Mouse (Mus musculus) frontal cortex, adult (tissue): ENCODE results near the gene Mllt10.
A peak's percentile ranks its signal among the peaks of the same experiment; 100 is the strongest.

ENCODE experiments used
- ATAC-seq: cut with Nextera tagmentation; 2 replicates; pipeline ENCODE4 v1.9.2; 2017; ENCODE audit warnings: mild to moderate bottlenecking, moderate library complexity, mixed read lengths; ENCODE audit not compliant: low TSS enrichment

Mllt10 gene

DNA sequence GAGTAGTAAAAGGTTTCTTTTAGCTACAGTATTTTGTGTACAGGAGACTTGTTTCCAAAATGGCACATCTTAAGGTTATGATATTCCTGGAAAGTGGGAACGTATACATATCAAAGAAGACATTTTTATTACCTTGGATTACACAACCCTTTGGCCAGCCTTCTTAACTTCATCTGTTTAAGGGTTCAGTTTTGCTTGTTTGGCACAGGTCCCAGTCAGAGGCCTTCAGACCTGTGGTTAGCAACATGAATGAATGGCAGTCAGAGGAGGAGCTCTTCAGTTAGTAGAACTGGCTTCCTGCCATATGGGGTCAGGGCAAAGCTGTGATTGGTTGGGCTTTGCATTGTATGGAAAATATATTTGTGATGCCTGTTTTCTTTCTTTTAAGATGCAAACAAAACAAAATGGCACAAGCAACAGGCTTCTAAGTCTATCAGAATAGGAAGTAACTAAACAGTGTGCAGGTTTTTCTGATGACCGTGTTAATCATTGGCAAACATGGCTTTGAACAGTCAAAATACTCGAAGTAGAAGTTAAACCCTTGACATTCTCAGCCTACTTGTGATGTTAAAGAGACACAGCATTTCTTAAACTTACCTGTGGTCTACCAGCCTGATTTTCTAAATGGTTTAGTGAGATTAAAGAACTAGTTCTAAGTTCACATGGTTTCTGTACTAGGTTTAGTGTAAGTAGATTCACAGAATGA, 140.8 kb downstream of the Mllt10 start:
- no peak for ATAC-seq

DNA sequence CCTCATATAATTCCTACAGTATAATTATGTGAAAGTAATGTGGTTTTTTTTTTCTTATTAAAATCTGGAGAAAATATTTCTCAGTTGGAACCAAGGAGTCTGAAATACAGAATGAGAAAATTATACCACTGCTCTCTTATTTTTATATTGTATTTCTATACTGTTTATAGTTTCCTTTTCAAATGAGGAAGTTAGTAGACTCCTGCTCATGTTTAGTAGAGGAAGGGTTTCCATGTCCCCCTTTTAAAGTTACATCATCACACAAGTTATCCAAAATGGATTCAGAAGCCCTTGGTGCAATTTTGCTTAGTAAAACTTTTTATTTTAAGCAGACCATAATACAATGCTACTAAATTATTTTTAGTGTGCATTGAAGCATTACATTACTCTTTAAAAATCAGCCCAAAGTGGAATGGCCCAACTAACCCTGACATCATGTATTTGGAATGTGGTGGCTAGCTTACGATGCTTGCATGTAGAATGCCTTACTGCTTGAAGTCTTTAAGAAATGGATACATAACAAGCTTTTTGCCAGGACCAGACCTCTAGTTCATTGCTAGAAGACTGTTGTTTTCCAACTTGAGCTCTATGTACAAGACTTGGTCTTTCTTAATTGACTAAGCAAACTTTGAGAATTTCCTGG, 146.9 kb downstream of the Mllt10 start:
- no peak for ATAC-seq

DNA sequence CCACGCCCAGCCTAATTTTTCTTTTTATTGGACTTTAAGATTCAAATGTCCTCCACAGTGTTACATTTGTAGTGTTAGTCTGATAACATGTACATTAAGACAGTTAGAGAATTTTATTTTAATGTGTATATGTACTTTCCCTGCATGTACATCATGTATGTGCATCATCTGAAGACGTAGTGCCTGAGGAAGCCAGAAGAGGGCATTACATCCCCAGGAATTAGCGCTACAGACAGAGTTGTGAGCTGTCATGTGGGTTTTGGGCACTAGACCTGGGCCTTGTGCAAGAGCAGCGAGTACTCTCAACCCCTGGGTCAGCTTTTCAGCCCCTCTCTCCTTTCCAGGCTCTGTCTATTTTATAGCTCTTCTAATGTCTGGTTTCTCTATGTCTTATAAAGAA, 147.9 kb downstream of the Mllt10 start:
- no peak for ATAC-seq

DNA sequence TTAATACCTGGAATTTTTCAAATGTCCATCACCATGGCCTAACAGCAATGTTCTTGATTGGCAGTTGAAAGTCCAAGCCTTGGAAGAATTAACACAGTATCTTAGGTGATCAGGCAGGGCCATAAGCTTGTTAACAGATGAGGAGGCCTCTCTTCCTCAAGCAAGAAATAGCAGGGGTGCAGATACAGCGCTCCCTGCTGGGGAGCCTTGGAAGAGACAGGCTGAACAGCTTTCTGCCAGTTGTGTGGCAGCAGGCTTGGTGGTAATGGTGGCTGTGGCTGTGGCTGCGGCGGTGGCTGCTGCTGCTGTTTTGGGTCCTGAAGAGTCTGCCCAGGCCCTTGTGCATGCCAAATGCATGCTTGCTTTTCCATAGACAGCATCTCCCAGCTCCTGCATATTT, 150.1 kb downstream of the Mllt10 start:
- ATAC-seq, result no peak

DNA sequence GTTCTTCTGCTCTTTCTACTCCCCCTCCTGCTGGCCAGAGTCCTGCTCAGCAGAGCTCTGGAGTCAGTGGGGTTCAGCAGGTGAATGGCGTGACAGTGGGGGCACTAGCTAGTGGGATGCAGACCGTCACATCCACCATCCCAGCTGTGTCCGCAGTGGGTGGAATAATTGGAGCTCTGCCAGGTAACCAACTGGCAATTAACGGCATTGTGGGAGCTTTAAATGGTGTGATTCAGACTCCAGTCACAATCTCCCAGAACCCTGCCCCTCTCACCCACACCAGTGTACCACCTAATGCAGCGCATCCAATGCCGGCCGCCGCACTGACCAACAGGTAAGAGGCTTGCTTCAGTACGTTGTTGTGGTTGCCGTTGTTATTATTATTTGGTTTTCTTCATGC, 151.8 kb downstream of the Mllt10 start:
- no peak for ATAC-seq

DNA sequence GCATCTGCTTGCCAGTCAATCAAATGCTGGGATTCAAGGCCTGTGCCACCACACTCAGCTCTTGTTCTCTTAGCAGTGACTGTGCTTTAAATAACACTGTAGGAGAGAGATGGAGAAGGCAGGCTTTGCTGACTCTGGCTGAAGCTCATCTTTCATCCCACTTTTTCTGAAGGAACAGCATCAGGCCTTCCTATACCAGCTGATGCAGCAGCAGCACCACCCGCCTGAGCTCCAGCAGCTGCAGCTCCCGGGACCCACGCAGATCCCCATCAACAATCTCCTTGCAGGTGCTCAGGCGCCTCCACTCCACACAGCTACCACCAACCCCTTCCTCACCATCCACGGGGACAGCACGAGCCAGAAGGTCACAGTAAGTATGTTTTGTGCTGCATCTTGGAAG, 153.5 kb downstream of the Mllt10 start:
- peak; percentile 89 for ATAC-seq

DNA sequence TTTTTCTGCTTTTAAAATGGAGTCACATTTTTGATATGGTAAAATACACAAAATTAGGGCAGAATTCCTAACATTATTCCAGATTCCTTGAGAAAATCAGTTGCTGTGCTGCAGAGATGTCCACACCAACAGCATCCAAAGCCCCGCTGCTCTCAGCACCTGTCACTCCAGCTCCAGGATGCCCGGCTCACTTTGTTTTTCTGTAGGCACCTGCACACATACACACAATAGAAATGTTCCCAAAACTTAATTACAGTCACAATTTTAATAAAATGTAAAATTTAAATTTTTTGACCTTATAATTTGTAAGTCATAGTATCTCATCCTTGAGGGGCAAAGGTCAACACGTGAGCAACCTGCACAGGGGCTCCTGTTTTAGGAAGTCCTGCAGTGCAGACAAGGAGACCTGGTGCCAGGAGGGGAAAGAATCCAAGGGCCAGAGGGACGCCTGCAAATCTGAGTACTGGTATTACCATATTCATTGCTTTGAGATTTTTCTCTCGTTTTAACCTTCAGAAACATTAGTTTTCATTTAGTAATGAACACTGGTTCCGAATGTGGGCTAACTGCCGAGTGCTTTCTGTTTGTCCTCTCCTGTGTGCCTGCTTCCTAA, 154.3 kb downstream of the Mllt10 start:
- ATAC-seq, result no peak

DNA sequence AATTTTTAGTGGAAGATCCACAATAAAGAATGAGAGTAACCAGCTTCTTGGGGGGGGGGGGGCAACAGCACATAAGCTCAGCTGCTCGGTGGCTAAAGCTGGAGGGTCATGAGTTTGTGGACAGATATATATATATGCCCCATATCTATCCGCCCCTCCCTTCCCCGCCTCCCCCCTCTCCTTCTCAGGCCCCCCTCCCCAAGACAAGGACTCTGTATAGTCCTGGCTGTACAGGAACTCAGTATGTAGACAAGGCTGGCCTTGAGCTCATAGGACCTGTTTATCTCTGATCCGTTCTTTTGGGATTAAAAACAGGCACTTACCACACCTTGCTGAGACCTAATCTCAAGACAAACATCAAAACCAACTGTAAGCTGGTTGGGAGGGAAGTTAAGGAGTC, 154.9 kb downstream of the Mllt10 start:
- no peak for ATAC-seq

DNA sequence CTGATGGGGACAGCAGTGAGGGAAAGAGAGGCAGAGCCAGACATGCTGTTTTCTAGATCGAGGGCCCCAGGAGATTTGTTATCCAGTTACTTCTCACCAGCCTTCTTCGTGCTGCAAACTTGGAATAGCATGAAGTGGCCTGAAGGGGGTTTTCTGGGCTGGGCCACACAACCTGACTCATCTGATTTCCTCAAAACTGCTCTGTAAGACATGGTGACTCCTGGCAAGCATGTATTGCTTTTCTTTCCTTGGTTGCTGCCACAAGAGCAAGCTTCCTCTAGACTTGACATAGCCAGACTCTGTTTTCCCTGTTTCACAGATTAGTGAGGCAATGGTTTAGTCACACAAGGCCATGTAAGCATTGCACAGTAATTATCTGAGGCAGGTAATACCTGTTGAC, 159.0 kb downstream of the Mllt10 start:
- no peak for ATAC-seq

DNA sequence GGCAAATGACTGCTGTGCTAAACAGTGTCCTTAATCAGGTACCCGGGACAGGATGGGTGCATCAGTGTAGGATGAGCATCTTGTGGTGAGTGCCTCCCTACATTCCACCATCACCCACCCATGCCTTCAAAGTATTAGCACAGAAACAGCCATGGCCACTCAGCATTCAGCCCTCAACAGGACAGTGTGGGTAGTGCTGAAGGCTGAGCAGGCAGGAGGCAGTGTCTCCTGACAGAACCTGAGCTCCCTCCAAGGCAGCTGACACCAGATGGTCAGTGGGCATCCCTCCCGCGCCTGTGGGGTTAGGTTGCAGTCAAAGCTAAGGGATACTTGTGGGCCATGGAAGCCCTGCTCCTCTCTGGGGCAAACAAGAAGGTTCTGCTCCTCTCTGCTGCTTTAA, 162.8 kb downstream of the Mllt10 start:
- ATAC-seq, result peak; percentile 73

DNA sequence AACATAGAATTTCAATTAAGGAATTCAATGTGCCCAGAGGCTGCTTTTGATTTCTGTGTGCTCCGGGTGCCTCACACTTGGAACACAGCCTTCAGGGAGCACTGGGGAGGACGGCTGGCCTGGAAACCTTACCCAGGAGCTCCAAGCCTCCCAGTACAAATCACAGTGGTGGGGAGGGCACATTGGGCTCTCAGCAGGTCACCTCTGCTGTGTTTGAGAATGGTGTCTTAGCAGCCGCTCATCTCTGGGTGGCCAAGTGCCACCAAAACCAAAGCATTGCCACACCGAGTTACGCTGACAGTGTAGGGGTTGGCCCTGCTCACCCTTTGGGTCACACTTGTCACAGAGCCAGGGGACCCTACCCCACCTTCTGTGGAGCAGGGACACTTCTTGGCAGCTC, 163.5 kb downstream of the Mllt10 start:
- no peak for ATAC-seq

DNA sequence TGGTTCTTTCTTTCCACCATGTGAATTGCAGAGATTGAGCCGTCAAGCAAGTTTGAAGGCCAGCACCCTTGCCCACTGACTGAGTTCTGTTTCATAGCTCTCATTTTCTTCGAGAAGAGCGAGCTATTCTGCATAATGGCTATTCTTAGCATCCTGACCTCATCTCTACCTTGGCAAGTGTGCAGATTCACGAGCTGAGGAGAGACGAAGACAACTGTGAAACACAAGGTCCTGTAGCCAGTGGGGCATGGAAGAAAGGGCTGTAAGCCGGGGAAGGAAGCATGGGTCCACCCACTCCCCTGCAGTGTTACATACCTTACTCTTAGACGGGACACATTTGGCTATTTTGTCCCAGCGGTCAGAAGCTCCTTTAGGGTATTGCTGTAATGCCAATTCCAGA, 164.1 kb downstream of the Mllt10 start:
- ATAC-seq, result peak; percentile 28; the same call in 1 of the 2 replicates

DNA sequence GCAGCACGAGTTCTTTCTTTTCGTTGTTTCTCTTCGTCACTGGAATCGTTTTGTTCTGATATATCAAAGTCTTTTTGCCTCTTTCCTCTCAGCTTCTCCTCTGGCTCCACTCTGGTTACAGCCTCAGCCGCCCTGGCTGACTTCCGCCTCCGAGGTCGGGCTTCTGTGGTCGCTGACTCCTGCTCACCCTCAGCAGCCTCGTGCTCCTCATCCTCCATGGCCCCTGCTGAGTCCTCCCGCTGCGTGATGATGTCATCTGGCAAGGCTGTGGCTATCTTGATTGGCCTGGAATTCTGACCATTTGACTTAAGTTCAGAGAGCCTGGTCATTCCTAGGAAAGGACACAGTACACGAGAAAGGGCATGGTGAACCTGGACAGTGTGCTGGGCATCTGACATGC, 164.5 kb downstream of the Mllt10 start:
- no peak for ATAC-seq

DNA sequence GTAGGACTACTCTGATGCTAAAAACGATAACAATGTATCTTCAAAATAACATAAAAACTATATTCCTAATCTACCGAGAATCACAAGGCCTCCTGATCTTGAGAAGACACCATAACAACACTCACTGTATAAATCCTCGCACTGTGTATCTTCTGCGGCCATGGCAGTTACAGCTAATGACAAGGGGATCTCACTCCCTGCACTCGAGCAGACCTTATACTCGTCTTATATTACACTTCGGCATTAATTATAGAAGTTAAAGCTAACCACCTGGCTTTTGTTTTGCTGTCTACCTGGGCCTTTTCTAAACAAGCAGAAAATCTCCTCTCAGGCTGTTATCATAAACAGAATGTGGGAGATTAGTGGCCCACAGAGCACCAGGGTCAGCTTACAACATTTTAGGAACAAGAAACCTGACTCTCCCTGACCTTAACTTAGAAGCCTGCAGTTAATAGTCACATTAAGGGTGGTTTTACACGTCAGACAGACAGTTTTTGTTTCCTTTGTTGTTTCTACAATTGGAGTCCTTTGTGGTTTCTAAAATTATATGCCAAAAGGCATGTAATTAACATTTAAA, 173.5 kb downstream of the Mllt10 start:
- ATAC-seq, result no peak

DNA sequence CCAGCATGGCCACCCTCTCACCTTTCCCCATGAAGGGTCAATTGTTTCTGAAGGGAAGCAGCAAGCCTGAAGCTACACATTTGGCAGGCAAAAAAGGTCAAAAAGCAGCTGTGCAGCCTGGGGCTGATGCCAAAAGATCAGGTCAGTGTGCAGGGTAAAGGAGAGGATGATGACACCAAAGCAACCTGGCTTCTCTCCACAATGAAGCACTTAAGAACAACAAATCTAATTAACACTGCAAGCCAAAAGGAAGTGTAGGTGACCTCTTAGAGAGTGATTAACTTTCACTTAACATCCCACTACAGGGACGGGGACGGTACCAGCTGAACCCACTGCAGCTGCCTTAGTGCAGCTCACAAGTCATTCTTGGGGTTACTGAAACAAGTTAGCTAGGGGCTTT, 174.2 kb downstream of the Mllt10 start:
- no peak for ATAC-seq

DNA sequence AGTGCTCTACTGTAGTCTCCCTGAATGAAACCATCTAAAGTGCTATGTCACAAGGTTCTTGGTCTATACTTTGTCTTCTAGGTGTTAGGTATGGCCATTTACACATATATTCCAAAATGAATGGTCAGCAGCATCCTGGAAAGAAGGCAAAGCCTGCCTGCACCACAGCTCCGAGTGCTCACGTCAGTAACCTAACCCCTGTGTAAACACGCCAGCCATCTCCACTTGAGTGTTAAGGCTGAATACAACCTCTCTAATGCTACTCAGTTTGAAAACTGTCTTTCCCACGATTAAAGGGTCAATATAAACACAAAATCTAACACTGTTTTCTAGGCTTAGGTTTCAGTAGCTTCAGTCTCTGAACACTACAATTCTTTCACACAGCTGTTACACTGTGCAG, 176.1 kb downstream of the Mllt10 start:
- no peak for ATAC-seq

DNA sequence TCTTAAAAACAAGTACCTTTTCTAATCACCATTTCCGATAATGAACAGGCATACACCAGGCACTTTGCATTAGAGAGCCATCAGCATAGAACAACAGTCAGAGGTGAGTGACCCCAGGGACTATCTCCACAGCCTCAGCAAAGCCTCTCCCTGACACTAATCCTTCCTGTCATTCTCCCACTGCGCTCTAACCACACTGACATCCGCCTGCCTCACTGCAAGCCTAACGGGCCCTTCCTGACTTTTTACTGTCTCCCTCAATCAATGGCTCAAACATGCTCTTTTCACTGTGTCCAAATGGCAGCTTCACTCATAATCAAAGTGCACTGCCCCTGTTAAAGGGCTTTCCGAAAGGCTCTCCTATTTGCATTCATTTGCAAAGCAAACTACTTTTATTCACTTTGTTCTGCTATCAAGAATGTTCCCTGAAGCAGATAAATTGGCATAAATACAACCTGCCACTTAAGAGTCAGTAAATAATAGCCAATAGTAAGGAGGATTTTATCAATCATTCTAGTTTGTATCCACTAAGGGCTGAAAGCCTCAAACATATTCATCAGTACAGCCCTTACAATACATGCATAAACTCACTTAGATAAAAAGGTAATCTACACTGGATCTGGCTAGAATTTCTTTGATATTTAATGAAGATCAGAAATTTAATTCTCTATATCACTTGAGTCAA, 178.0 kb downstream of the Mllt10 start:
- no peak for ATAC-seq

DNA sequence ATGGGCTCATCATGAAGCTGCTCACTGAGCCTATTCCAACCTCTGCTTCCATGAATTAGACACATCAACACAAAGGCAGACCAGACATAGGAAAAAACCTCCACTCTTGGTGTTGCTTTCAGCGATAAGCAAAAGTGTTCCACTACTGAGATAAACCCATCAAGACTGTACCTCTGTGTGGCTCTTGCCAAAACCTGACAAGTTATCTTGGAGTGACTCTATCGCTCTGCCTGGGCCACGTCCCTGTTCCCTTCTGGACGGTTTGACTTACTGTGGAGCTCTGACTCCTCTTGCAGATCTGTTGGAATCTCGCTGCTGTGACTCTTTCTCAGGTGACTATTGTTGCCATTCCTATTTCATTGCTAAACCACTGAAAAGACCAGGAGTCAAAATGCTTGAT, 180.5 kb downstream of the Mllt10 start:
- no peak for ATAC-seq

DNA sequence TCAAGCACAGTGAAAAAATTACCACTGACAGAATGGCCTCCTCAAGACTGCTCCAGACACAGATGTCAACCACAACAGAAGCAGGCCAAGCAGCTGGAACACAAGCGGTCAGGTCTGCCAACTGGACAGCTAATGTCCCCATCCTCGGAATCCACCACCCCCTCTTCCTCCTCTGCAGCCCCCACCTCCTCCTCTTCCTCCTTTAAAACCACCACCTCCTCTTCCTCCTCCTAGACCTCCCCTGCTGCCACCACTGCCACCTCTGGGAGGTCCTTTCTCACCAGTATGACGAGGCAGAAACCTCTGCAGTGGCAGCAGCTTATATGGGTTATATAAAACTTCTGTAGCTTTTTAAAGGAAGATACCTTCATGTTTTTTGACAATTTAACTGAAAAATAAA, 194.2 kb downstream of the Mllt10 start:
- no peak for ATAC-seq
